Mouse (Mus musculus) embryonic fibroblast, embryonic 13.5 days (primary cell): ENCODE measurements around the gene Rabgap1l.

Experiments used
- CTCF ChIP-seq: IDR thresholded peaks from 2 replicates; pipeline ENCODE4 v1.5.1; 2011; ENCODE audit warnings: mild to moderate bottlenecking, control low read depth, low read length, moderate library complexity, borderline replicate concordance; ENCODE audit not compliant: insufficient read depth
- POLR2A ChIP-seq: IDR thresholded peaks from 2 replicates; pipeline ENCODE4 v1.6.1; 2011; ENCODE audit warnings: low read depth, mild to moderate bottlenecking, control low read depth, low read length, moderate library complexity

GRCm38 (mm10) chr1:160704596-160704995, 88.4 kb downstream of the Rabgap1l start:
- TF ChIP-seq POLR2A = no peak
- no peak for TF ChIP-seq CTCF
